20 mouse cellular contexts compared by ENCODE assay signal in the genomic region with DNA sequence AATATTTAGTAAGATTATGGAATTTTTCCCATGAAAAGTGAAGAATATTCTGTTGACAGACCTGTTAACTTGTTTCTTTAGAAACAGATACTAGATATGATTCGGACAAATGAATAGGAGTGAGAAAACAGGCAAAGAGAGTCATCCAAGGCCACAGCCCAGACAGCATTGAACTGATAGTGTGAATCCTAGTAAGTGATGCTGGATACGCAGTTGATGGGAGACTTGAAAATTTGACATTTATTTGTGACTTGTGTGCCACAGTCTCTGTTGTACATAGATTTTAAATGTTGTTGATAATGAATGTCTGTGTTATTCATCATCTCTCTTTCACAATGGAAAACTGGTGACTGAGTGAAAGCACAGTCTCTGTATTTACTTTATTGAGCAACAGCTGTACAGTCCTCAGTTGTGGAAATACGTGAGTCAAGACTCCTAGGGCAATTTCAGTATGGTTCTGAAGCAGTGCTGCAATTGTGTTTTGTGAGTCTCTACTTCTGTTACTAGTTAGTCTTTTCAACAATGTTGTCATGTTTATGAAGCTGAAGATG. TPM values are rescaled to one million over a fixed set of nuclear protein-coding genes. Genes with fewer than 3 reads are reported as not detected.
DNase-seq lines count a peak whose midpoint lies in the region; ATAC-seq and TF ChIP-seq lines count a peak whose summit lies in the region.
"Had no signal": no experiment of that assay in that cellular context is flagged by ENCODE, and none has a peak within 500 bp of the region (broad histone marks: within the 10 kb centered on the region; RNA-seq: fewer than 3 reads in every experiment).

No protein-coding gene starts in this region.

- no peak for TF ChIP-seq CTCF in forebrain, postnatal 0 days (IDR thresholded peaks at IDR 0.05; ENCODE audit: low read depth)

- peak; percentile 64 for ATAC-seq in lung, embryonic 16.5 days (ENCODE audit: low read depth)
- peak; percentile 41 for ATAC-seq in megakaryocyte progenitor cell, adult 5-6 weeks (replicated peaks; ENCODE audit: poor library complexity)
- no peak for ATAC-seq in forebrain, postnatal 0 days
- ATAC-seq: liver, postnatal 0 days had no signal

- H3K4me3 ChIP-seq in lung, embryonic 16.5 days (ENCODE audit: low read length): no peak overlapping the region
- no peak overlapping the region for H3K4me3 ChIP-seq in forebrain, postnatal 0 days (ENCODE audit: low read depth, low read length)
- H3K4me3 ChIP-seq: forebrain, embryonic 10.5 days; heart, embryonic 10.5 days; hindbrain, embryonic 15.5 days; layer of hippocampus, adult 2 months; limb, embryonic 12.5 days had no signal

- H3K27me3 ChIP-seq in lung, embryonic 16.5 days (ENCODE audit: control insufficient read depth, insufficient read depth, low read depth, low read length): no peaks in the 10 kb centered on the region
- no peaks in the 10 kb centered on the region for H3K27me3 ChIP-seq in forebrain, postnatal 0 days (ENCODE audit: insufficient read depth, low read length)
- H3K27me3 ChIP-seq: hindbrain, embryonic 15.5 days; limb, embryonic 12.5 days had no signal

- 56% methylated on average over 3 of the region's 3 CpGs for WGBS in lung, embryonic 16.5 days
- 90% methylated on average over 3 of the region's 3 CpGs for WGBS in forebrain, postnatal 0 days

- H3K27ac ChIP-seq in lung, embryonic 16.5 days (ENCODE audit: low read length): no peak overlapping the region
- H3K27ac ChIP-seq in forebrain, postnatal 0 days (ENCODE audit: low read depth, low read length): no peak overlapping the region
- H3K27ac ChIP-seq: forebrain, embryonic 10.5 days; heart, embryonic 10.5 days; hindbrain, embryonic 15.5 days; layer of hippocampus, adult 2 months; limb, embryonic 12.5 days had no signal

- H3K9ac ChIP-seq in lung, embryonic 16.5 days (ENCODE audit: low read length): no peak overlapping the region
- no peak overlapping the region for H3K9ac ChIP-seq in forebrain, postnatal 0 days
- H3K9ac ChIP-seq: hindbrain, embryonic 15.5 days; limb, embryonic 12.5 days; liver, postnatal 0 days had no signal

- H3K4me2 ChIP-seq in lung, embryonic 16.5 days (ENCODE audit: low read depth, low read length): no peak overlapping the region
- no peak overlapping the region for H3K4me2 ChIP-seq in forebrain, postnatal 0 days (ENCODE audit: low read depth)
- H3K4me2 ChIP-seq: hindbrain, embryonic 15.5 days; limb, embryonic 12.5 days; liver, embryonic 11.5 days had no signal

- no peaks in the 10 kb centered on the region for H3K36me3 ChIP-seq in lung, embryonic 16.5 days (ENCODE audit: control insufficient read depth, insufficient read depth, low read length)
- H3K36me3 ChIP-seq in forebrain, postnatal 0 days (ENCODE audit: insufficient read depth): no peaks in the 10 kb centered on the region
- H3K36me3 ChIP-seq: forebrain, embryonic 10.5 days; heart, embryonic 10.5 days; hindbrain, embryonic 15.5 days; limb, embryonic 12.5 days had no signal

- no peak for DNase-seq in lung, postnatal 14 days
- DNase-seq in Muller cell, postnatal 12 days (ENCODE audit: inconsistent ontology term): peak; percentile 37
- peak; percentile 42 for DNase-seq in fat pad, adult 2 months (ENCODE audit: extremely low read depth, low read depth, low spot score)
- no peak for DNase-seq in right cerebral cortex, postnatal 36 days (ENCODE audit: low spot score in 2 of 2)
- DNase-seq in forebrain, postnatal 0 days: no peak
- DNase-seq: cerebellum, adult 9-10 months; gastrocnemius, postnatal 36 days; liver, postnatal 0 days; thymus, adult 18-20 months; thymus, postnatal 4 days had no signal

- no peaks in the 10 kb centered on the region; the same call in 1 of the 2 replicates for H3K4me1 ChIP-seq in lung, embryonic 16.5 days (replicated peaks; ENCODE audit: control insufficient read depth, insufficient read depth, low read length)
- H3K4me1 ChIP-seq in forebrain, postnatal 0 days (ENCODE audit: insufficient read depth): no peaks in the 10 kb centered on the region
- H3K4me1 ChIP-seq: forebrain, embryonic 10.5 days; hindbrain, embryonic 15.5 days; limb, embryonic 12.5 days had no signal

- no peaks in the 10 kb centered on the region for H3K9me3 ChIP-seq in lung, embryonic 16.5 days (ENCODE audit: control insufficient read depth, low read length)
- H3K9me3 ChIP-seq in forebrain, postnatal 0 days (ENCODE audit: low read length): no peaks in the 10 kb centered on the region
- H3K9me3 ChIP-seq: forebrain, embryonic 10.5 days; heart, embryonic 10.5 days; hindbrain, embryonic 15.5 days; limb, embryonic 12.5 days had no signal

RNA-seq across cellular contexts. Expression of gene Sema3c, which starts 17.3 kb away (rescaled TPM):
- 33.3 and 33.8 TPM in 2 replicates for polyA plus RNA-seq in lung, embryonic 16.5 days (2015; fragmentation: Nextera tagmentation; extraction: Ambion mirVana)
- 0.25 TPM in 1 of 2 replicates, not detected in the other for total RNA-seq in megakaryocyte progenitor cell, adult 5-6 weeks (2015)
- 0.21 TPM in 1 of 2 replicates, not detected in the other for total RNA-seq in megakaryocyte progenitor cell, adult 5-6 weeks (2017)
- total RNA-seq in forebrain, postnatal 0 days (2014; rRNA removed): 44.7 and 53.7 TPM in 2 replicates
- 16.9 and 21.6 TPM in 2 replicates for polyA plus RNA-seq in forebrain, postnatal 0 days (2015; fragmentation: Nextera tagmentation; extraction: Ambion mirVana)
- total RNA-seq: hematopoietic stem cell, adult 5-6 weeks; neutrophil, adult 5-6 weeks had no signal

Comparison
In these comparisons a context has a peak if more than half of its experiments do, and no peak if none do; other contexts are left out.
1. DNase-seq: peak in Muller cell, postnatal 12 days (single experiment) and fat pad, adult 2 months (single experiment); none in lung, postnatal 14 days (single experiment), right cerebral cortex, postnatal 36 days (0 of 2) and forebrain, postnatal 0 days (single experiment).
2. RNA of gene Sema3c, which starts 17.3 kb away (total RNA-seq): 44.7 to 53.7 TPM in forebrain, postnatal 0 days; 0.21 to 0.25 TPM in megakaryocyte progenitor cell, adult 5-6 weeks; every median in the first group is over 10 times any median in the second.